Mouse (Mus musculus) liver, adult 2 months (tissue): ENCODE results near the gene Marveld3.

Experiments used
- CTCF ChIP-seq: fragments of 200-500 bp; IDR thresholded peaks from 2 replicates; pipeline ENCODE4 v1.5.1; 2011; ENCODE audit warnings: low read depth, low read length, control low read depth
- POLR2A ChIP-seq: fragments of 200-500 bp; IDR thresholded peaks from 2 replicates; pipeline ENCODE4 v1.6.1; 2011; ENCODE audit warnings: low read length, control low read depth; ENCODE audit not compliant: insufficient read depth; ENCODE audit errors: extremely low read depth

GRCm38 (mm10) chr8:110004300-110004699 is 42.3 kb upstream of the Marveld3 start:
- TF ChIP-seq CTCF (no peak), POLR2A (no peak)
